In genomic region chr10:81294442-81294841, GRCm38 (mm10) we compare ENCODE assay signal across 8 mouse cellular contexts. TPM values are rescaled to one million over a fixed set of nuclear protein-coding genes. Genes with fewer than 3 reads are reported as not detected.
DNase-seq lines count a peak whose midpoint lies in the region; ATAC-seq and TF ChIP-seq lines count a peak whose summit lies in the region.

No protein-coding gene starts in this region.

- H3K4me1 ChIP-seq in forebrain, embryonic 13.5 days, result peaks cover 47% of the 10 kb centered on the region
- H3K4me1 ChIP-seq in liver, embryonic 14.5 days (replicated peaks; ENCODE audit: control insufficient read depth in 2 of 2, insufficient read depth in 2 of 2, low read length in 1 of 2), result peaks cover 14 to 43% of the 10 kb centered on the region in 2 experiments

- H3K4me3 ChIP-seq in forebrain, embryonic 13.5 days, result peak overlapping the region; percentile 89
- H3K4me3 ChIP-seq in liver, embryonic 14.5 days (ENCODE audit: insufficient read depth in 1 of 2, low read depth in 2 of 2, low read length in 2 of 2), result peak overlapping the region in 1 of 2 experiments; percentile 80; a peak in 2 of 4 replicates

- H3K9me3 ChIP-seq in forebrain, embryonic 13.5 days (replicated peaks), result no peaks in the 10 kb centered on the region
- H3K9me3 ChIP-seq in liver, embryonic 14.5 days (ENCODE audit: control insufficient read depth, low read length), result no peaks in the 10 kb centered on the region

- H3K27me3 ChIP-seq in forebrain, embryonic 13.5 days, result peaks cover 18% of the 10 kb centered on the region
- H3K27me3 ChIP-seq in liver, embryonic 14.5 days (ENCODE audit: control insufficient read depth, insufficient read depth, low read length), result no peaks in the 10 kb centered on the region; the same call in 1 of the 2 replicates

- DNase-seq in cerebellum, adult 11-12 months, result peak; percentile 92
- peak; percentile 53 for DNase-seq in ES-CJ7 (ENCODE audit: low read depth, low spot score)
- no peak for DNase-seq in liver, embryonic 14.5 days (ENCODE audit: low read depth in 3 of 3, low spot score in 3 of 3)
- no peak for DNase-seq in yolk sac, embryonic 10.5 days (ENCODE audit: low spot score)
- DNase-seq in layer of hippocampus, postnatal 25 days (ENCODE audit: extremely low spot score in 1 of 2, low spot score in 1 of 2), result no peak
- DNase-seq in left cerebral cortex, postnatal 36 days (ENCODE audit: low spot score in 2 of 2), result no peak

- H3K4me2 ChIP-seq in forebrain, embryonic 13.5 days, result peak overlapping the region; percentile 92
- peak overlapping the region; percentile 92 for H3K4me2 ChIP-seq in liver, embryonic 14.5 days (ENCODE audit: low read depth)

- no peak overlapping the region for H3K27ac ChIP-seq in forebrain, embryonic 13.5 days
- no peak overlapping the region for H3K27ac ChIP-seq in liver, embryonic 14.5 days

- H3K36me3 ChIP-seq in forebrain, embryonic 13.5 days (ENCODE audit: poor library complexity, severe bottlenecking), result peaks cover 14% of the 10 kb centered on the region
- H3K36me3 ChIP-seq in liver, embryonic 14.5 days (replicated peaks; ENCODE audit: control insufficient read depth, insufficient read depth, low read depth), result no peaks in the 10 kb centered on the region

- ATAC-seq in cerebellum, adult (ENCODE audit: insufficient number of reproducible peaks, low FRiP score, low TSS enrichment), result no peak
- ATAC-seq in forebrain, embryonic 13.5 days, result no peak
- ATAC-seq in liver, embryonic 14.5 days (ENCODE audit: insufficient read depth), result no peak

- no peak for TF ChIP-seq EP300 in liver, embryonic 14.5 days (IDR thresholded peaks at IDR 0.05; ENCODE audit: low read depth)

- 68% methylated on average over 8 of the region's 8 CpGs for WGBS in forebrain, embryonic 13.5 days
- WGBS in liver, embryonic 14.5 days (ENCODE audit: insufficient replicate concordance), result 23% methylated on average over 8 of the region's 8 CpGs

- intact Hi-C loops in left cerebral cortex, postnatal 36 days (cut with DNase I), result no loop called here

- no peak for TF ChIP-seq CTCF in liver, embryonic 14.5 days (IDR thresholded peaks at IDR 0.05; ENCODE audit: low read depth)

- peak overlapping the region; percentile 92 for H3K9ac ChIP-seq in forebrain, embryonic 13.5 days
- H3K9ac ChIP-seq in liver, embryonic 14.5 days (replicated peaks), result peak overlapping the region; percentile 79; the same call in 1 of the 2 replicates

RNA-seq across cellular contexts. Expression of gene Pip5k1c, which starts 1.7 kb away (rescaled TPM):
- 73.1 and 87.2 TPM in 2 replicates for polyA plus RNA-seq in forebrain, embryonic 13.5 days (2015; fragmentation: Nextera tagmentation; extraction: Ambion mirVana)
- polyA plus RNA-seq in liver, embryonic 14.5 days (2012; rRNA removed), result 12.8 and 13.1 TPM in 2 replicates
- polyA plus RNA-seq in liver, embryonic 14.5 days (2014; fragmentation: Nextera tagmentation; extraction: Ambion mirVana), result 10.5 and 12.5 TPM in 2 replicates
- 100 to 1,000 TPM; 306 to 318 TPM for total RNA-seq in layer of hippocampus, postnatal 25 days (2021)
- total RNA-seq in left cerebral cortex, postnatal 36 days (2021), result 100 to 1,000 TPM; 419 to 450 TPM

RNA-seq across cellular contexts. Expression of gene Tjp3, which starts 3.1 kb away (rescaled TPM):
- 6.2 and 7.1 TPM in 2 replicates for polyA plus RNA-seq in forebrain, embryonic 13.5 days (2015; fragmentation: Nextera tagmentation; extraction: Ambion mirVana)
- polyA plus RNA-seq in liver, embryonic 14.5 days (2012; rRNA removed), result 0.38 and 0.40 TPM in 2 replicates
- 0.20 and 0.37 TPM in 2 replicates for polyA plus RNA-seq in liver, embryonic 14.5 days (2014; fragmentation: Nextera tagmentation; extraction: Ambion mirVana)
- 1 to 10 TPM in 1 of 2 experiments, under 1 TPM in 1; 0.86 to 1.2 TPM for total RNA-seq in layer of hippocampus, postnatal 25 days (2021)
- under 1 TPM in 1 of 2 experiments, not detected in 1; 0.50 TPM for total RNA-seq in left cerebral cortex, postnatal 36 days (2021)

RNA-seq across cellular contexts. Expression of gene Cactin, which starts 26.5 kb away (rescaled TPM):
- polyA plus RNA-seq in forebrain, embryonic 13.5 days (2015; fragmentation: Nextera tagmentation; extraction: Ambion mirVana), result 39.9 and 42.0 TPM in 2 replicates
- 20.8 and 24.3 TPM in 2 replicates for polyA plus RNA-seq in liver, embryonic 14.5 days (2012; rRNA removed)
- polyA plus RNA-seq in liver, embryonic 14.5 days (2014; fragmentation: Nextera tagmentation; extraction: Ambion mirVana), result 12.1 and 16.6 TPM in 2 replicates
- total RNA-seq in layer of hippocampus, postnatal 25 days (2021), result 10 to 100 TPM; 28.1 to 30.0 TPM
- 10 to 100 TPM; 29.7 to 31.7 TPM for total RNA-seq in left cerebral cortex, postnatal 36 days (2021)

RNA-seq across cellular contexts. Expression of gene Apba3, which starts 27.7 kb away (rescaled TPM):
- polyA plus RNA-seq in forebrain, embryonic 13.5 days (2015; fragmentation: Nextera tagmentation; extraction: Ambion mirVana), result 28.6 and 32.3 TPM in 2 replicates
- polyA plus RNA-seq in liver, embryonic 14.5 days (2012; rRNA removed), result 14.3 and 14.6 TPM in 2 replicates
- 15.7 and 16.1 TPM in 2 replicates for polyA plus RNA-seq in liver, embryonic 14.5 days (2014; fragmentation: Nextera tagmentation; extraction: Ambion mirVana)
- 10 to 100 TPM; 35.4 to 39.5 TPM for total RNA-seq in layer of hippocampus, postnatal 25 days (2021)
- total RNA-seq in left cerebral cortex, postnatal 36 days (2021), result 10 to 100 TPM; 30.1 to 39.3 TPM

RNA-seq across cellular contexts. Expression of gene Mrpl54, which starts 27.7 kb away (rescaled TPM):
- 134 and 135 TPM in 2 replicates for polyA plus RNA-seq in forebrain, embryonic 13.5 days (2015; fragmentation: Nextera tagmentation; extraction: Ambion mirVana)
- polyA plus RNA-seq in liver, embryonic 14.5 days (2012; rRNA removed), result 42.8 and 49.9 TPM in 2 replicates
- polyA plus RNA-seq in liver, embryonic 14.5 days (2014; fragmentation: Nextera tagmentation; extraction: Ambion mirVana), result 113 and 120 TPM in 2 replicates
- 10 to 100 TPM; 38.6 to 44.0 TPM for total RNA-seq in layer of hippocampus, postnatal 25 days (2021)
- 10 to 100 TPM; 43.0 to 48.2 TPM for total RNA-seq in left cerebral cortex, postnatal 36 days (2021)

Comparison
In these comparisons a context has a peak if more than half of its experiments do, and no peak if none do; other contexts are left out.
1. DNase-seq: peak in cerebellum, adult 11-12 months (single experiment) and ES-CJ7 (single experiment); none in liver, embryonic 14.5 days (0 of 3), yolk sac, embryonic 10.5 days (single experiment), layer of hippocampus, postnatal 25 days (0 of 2) and left cerebral cortex, postnatal 36 days (0 of 2).